Mouse (Mus musculus) urinary bladder, postnatal 4 days (tissue): ENCODE data around the gene Mink1.
"Not testable (repeated sequence)": the region's sequence is repeated elsewhere in the genome, so short reads cannot be mapped to it uniquely, and the experiment has no call there.

Experiments used
- DNase-seq, 2 experiments: peaks; one replicate each; pipeline ENCODE4 v3.0.0; 2021 to 2022; ENCODE audit warnings: low spot score in 2 of 2

Mink1 gene

GRCm38 (mm10) chr11:70553940-70554339 lies 8.7 kb upstream of the Mink1 start:
- DNase-seq = no peak

- DNase-seq = no peak
These were observed 5.1 kb upstream of the Mink1 start for GRCm38 (mm10) chr11:70557545-70557944.

GRCm38 (mm10) chr11:70561937-70562286 lies 769 bp upstream of the Mink1 start:
- no peak for DNase-seq

GRCm38 (mm10) chr11:70562995-70563469 lies 351 bp downstream of the Mink1 start:
- DNase-seq = no peak

GRCm38 (mm10) chr11:70563470-70564275 lies 992 bp downstream of the Mink1 start:
- DNase-seq = peak in 1 of 2 experiments; percentile 26

- no peak for DNase-seq
These were observed 1.7 kb downstream of the Mink1 start for GRCm38 (mm10) chr11:70564276-70564873.

- no peak for DNase-seq
These were observed 3.9 kb downstream of the Mink1 start for GRCm38 (mm10) chr11:70566586-70566985.

GRCm38 (mm10) chr11:70570614-70571013 lies 7.9 kb downstream of the Mink1 start:
- DNase-seq = not testable (repeated sequence)

GRCm38 (mm10) chr11:70571641-70572040 lies 9.0 kb downstream of the Mink1 start:
- no peak for DNase-seq

GRCm38 (mm10) chr11:70572348-70572902 lies 9.7 kb downstream of the Mink1 start:
- DNase-seq = no peak

- no peak for DNase-seq
These were observed 11.2 kb downstream of the Mink1 start for GRCm38 (mm10) chr11:70573872-70574271.

- DNase-seq = no peak
These were observed 14.5 kb downstream of the Mink1 start for GRCm38 (mm10) chr11:70577201-70577600.

- DNase-seq = no peak
These were observed 16.3 kb downstream of the Mink1 start for GRCm38 (mm10) chr11:70578962-70579361.

- DNase-seq = no peak
These were observed 17.2 kb downstream of the Mink1 start for GRCm38 (mm10) chr11:70579710-70580357.

GRCm38 (mm10) chr11:70580358-70580720 lies 17.7 kb downstream of the Mink1 start:
- DNase-seq = no peak

- no peak for DNase-seq
These were observed 18.2 kb downstream of the Mink1 start for GRCm38 (mm10) chr11:70580921-70581320.

GRCm38 (mm10) chr11:70582196-70582595 lies 19.5 kb downstream of the Mink1 start:
- no peak for DNase-seq

- no peak for DNase-seq
These were observed 20.5 kb downstream of the Mink1 start for GRCm38 (mm10) chr11:70583022-70583714.

GRCm38 (mm10) chr11:70583775-70584174 lies 21.1 kb downstream of the Mink1 start:
- no peak for DNase-seq

GRCm38 (mm10) chr11:70585457-70585856 lies 22.8 kb downstream of the Mink1 start:
- peak; percentile 55 to 77 for DNase-seq

GRCm38 (mm10) chr11:70586261-70586660 lies 23.6 kb downstream of the Mink1 start:
- DNase-seq = no peak

GRCm38 (mm10) chr11:70586954-70587353 lies 24.3 kb downstream of the Mink1 start:
- no peak for DNase-seq
